Mouse (Mus musculus) kidney, postnatal 0 days (tissue): ENCODE data around the gene Galnt17. TPM values are rescaled to one million over a fixed set of nuclear protein-coding genes. Genes with fewer than 3 reads are reported as not detected.

Experiments
- ATAC-seq: fragments of 200-750 bp; cut with Nextera tagmentation; replicated peaks from 2 replicates; pipeline ENCODE4 v1.8.0; 2017; ENCODE audit warnings: low read depth, moderate number of reproducible peaks, moderate TSS enrichment, moderate library complexity; ENCODE audit not compliant: low FRiP score
- DNase-seq: peaks from one replicate; pipeline ENCODE4 v3.0.0-alpha.2; 2016; ENCODE audit warnings: low spot score
- H3K27ac ChIP-seq: fragments of 300-500 bp; sonication (generic); 2 replicates; pipeline ENCODE4 v1.5.1; 2014; ENCODE audit warnings: mild to moderate bottlenecking
- H3K27me3 ChIP-seq: fragments of 300-500 bp; sonication (generic); 2 replicates; pipeline ENCODE4 v1.6.1; 2014; ENCODE audit warnings: low read length, mixed read lengths; ENCODE audit not compliant: insufficient read depth
- H3K36me3 ChIP-seq: fragments of 300-500 bp; sonication (generic); 2 replicates; pipeline ENCODE4 v1.6.1; 2014; ENCODE audit warnings: low read length, mixed read lengths; ENCODE audit not compliant: insufficient read depth
- H3K4me1 ChIP-seq: fragments of 300-500 bp; sonication (generic); replicated peaks from 2 replicates; pipeline ENCODE4 v1.6.1; 2014; ENCODE audit warnings: antibody characterized with exemption, low read length, mixed read lengths; ENCODE audit not compliant: insufficient read depth
- H3K4me2 ChIP-seq: fragments of 300-500 bp; sonication (generic); 2 replicates; pipeline ENCODE4 v1.6.1; 2014; ENCODE audit warnings: mild to moderate bottlenecking, low read length, moderate library complexity, mixed read lengths
- H3K4me3 ChIP-seq: fragments of 300-500 bp; sonication (generic); replicated peaks from 2 replicates; pipeline ENCODE4 v1.5.1; 2014; ENCODE audit warnings: low read depth, low read length
- H3K9ac ChIP-seq: fragments of 300-500 bp; sonication (generic); 2 replicates; pipeline ENCODE4 v1.6.1; 2014; ENCODE audit warnings: low read depth, low read length
- H3K9me3 ChIP-seq: fragments of 300-500 bp; sonication (generic); replicated peaks from 2 replicates; pipeline ENCODE4 v1.6.1; 2016; ENCODE audit warnings: low read length, inconsistent platforms, mixed read lengths
- CTCF ChIP-seq: IDR thresholded peaks from 2 replicates; pipeline ENCODE4 v1.5.1; 2016; ENCODE audit warnings: antibody characterized with exemption, low read depth, mild to moderate bottlenecking, moderate library complexity
- WGBS: fragments of 180-500 bp; shearing (Covaris S2); extraction: QIAGEN DNeasy Blood & Tissue Kit; methylation state at CpG from one replicate; pipeline ENCODE4 v1.1.7; 2014; 5-methylcytosine and 5-hydroxymethylcytosine counted together
- polyA plus RNA-seq: library from polyadenylated mRNA; unstranded; fragments of >200 nt; fragmentation: Nextera tagmentation; extraction: Ambion mirVana; gene quantifications from 2 replicates; pipeline ENCODE4 v1.2.1, GENCODE M21; 2015

Galnt17 gene
- polyA plus RNA-seq, 1 experiment from 2014 or later, result 1.2 TPM

DNA sequence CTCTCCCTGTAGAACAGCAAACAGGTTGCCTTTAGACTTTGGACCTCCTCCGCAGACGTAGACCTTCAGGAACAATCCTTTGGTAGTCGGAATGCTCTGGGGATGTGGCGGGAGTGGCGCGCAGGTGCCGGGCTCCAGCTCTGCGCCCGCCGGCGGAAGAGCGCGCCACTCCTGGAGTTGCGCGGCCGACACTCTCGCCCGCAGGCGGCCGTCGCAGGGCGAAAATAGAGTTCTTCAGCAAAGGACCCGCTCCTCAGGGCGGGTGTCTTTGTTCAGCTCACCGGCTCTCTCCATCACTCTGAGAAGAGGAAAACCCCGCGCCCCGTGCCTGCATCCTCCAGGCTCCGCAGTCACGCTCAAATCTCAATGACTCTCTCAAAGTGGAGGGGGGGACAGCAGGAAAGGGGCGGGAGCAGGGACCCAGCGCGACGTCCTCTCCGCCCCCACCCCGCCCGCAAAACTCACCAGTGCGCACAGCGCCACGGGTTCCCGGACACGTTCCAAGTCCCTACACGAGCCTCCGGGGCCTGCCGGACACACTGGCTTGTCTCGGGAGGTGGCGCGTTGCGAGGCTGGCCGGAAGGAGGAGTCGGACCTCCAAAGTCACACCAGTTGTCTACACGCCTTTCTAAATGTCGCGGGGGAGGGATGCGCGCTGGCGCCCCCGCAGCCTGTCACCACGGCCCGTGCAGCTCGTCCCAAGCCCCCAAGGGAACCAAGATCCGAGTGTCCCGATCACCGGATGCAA, 1.2 kb downstream of the Galnt17 start:
- TF ChIP-seq CTCF, result no peak
- ATAC-seq (peak; percentile 52; the same call in 1 of the 2 replicates), DNase-seq (peak; percentile 44)
- WGBS, result under 1% methylated on average over 64 of the region's 64 CpGs
- Histone ChIP-seq H3K27me3 (peaks cover 11% of the 10 kb centered on the region; the same call in 1 of the 2 replicates), H3K9ac (peak overlapping the region; percentile 47), H3K36me3 (no peaks in the 10 kb centered on the region), H3K27ac (peak overlapping the region; percentile 64), H3K4me2 (peak overlapping the region; percentile 94), H3K9me3 (no peaks in the 10 kb centered on the region), H3K4me3 (peak overlapping the region; percentile 61), H3K4me1 (peaks cover 12% of the 10 kb centered on the region)

- Histone ChIP-seq H3K27ac (no peak overlapping the region), H3K36me3 (no peaks in the 10 kb centered on the region), H3K4me3 (peak overlapping the region; percentile 61), H3K4me2 (peak overlapping the region; percentile 94), H3K9ac (no peak overlapping the region), H3K27me3 (peaks cover 11% of the 10 kb centered on the region; the same call in 1 of the 2 replicates), H3K4me1 (peaks cover 12% of the 10 kb centered on the region), H3K9me3 (no peaks in the 10 kb centered on the region)
- WGBS, result under 1% methylated on average over 39 of the region's 39 CpGs
- DNase-seq (no peak), ATAC-seq (no peak)
- no peak for TF ChIP-seq CTCF
Measured at GRCm38 (mm10) chr5:131306321-131306907, 1.9 kb downstream of the Galnt17 start.

DNA sequence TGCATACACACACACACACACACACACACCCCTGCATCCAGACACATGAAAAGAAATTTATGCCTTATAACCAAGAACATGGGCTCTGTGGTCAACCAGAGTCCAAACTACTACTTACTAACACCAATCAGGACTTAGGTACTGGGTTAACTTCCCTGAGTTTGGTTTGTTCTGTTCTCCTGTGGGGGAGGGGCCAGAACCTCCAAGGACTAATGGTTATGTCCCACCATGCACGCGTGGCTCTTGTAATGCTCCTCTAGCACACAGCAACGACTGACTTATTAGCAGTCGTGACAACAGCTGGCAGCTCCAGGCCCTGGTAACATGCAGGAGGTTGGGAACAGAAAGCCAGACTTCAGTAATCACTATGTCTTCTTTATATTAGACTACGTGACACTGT, 3.1 kb downstream of the Galnt17 start:
- no peak overlapping the region for H3K9ac ChIP-seq
- no peak for DNase-seq
- no peaks in the 10 kb centered on the region for H3K36me3 ChIP-seq
- no peak overlapping the region for H3K4me3 ChIP-seq
- peaks cover 11% of the 10 kb centered on the region; the same call in 1 of the 2 replicates for H3K27me3 ChIP-seq
- WGBS, result 61% methylated on average over 5 of the region's 5 CpGs
- no peak for TF ChIP-seq CTCF
- H3K4me2 ChIP-seq, result no peak overlapping the region
- no peak for ATAC-seq
- H3K4me1 ChIP-seq, result peaks cover 12% of the 10 kb centered on the region
- no peaks in the 10 kb centered on the region for H3K9me3 ChIP-seq
- no peak overlapping the region for H3K27ac ChIP-seq

DNA sequence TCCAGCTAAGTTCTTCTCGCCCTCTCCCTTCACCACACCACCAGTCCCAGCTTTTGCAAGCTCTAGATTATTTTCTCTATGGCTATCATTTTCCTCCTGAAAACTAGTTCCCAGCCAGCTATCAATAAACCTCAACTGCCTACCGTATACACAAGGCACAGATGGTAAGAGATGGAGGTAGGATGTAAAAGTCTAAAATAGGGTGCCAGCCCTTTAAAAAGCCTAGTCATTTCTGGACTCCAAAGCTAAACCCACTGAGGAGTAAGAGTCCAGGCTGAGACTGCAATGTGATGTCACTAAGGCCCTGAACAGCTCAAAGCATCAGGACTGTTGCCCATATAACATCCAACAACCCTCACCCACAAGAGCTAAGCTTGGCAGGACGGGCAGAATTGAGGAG, 6.8 kb downstream of the Galnt17 start:
- Histone ChIP-seq H3K4me2 (no peak overlapping the region), H3K27me3 (peaks cover 7% of the 10 kb centered on the region; the same call in 1 of the 2 replicates), H3K27ac (no peak overlapping the region), H3K4me1 (peaks cover 9% of the 10 kb centered on the region), H3K9me3 (no peaks in the 10 kb centered on the region), H3K9ac (no peak overlapping the region), H3K4me3 (no peak overlapping the region), H3K36me3 (no peaks in the 10 kb centered on the region)
- ATAC-seq, result no peak
- WGBS, result 94% methylated on average over 3 of the region's 3 CpGs
- TF ChIP-seq CTCF, result no peak
- DNase-seq, result no peak

GRCm38 (mm10) chr5:131293726-131294449, 14.4 kb downstream of the Galnt17 start:
- no peak overlapping the region for H3K4me3 ChIP-seq
- no peak for TF ChIP-seq CTCF
- no peaks in the 10 kb centered on the region for H3K4me1 ChIP-seq
- H3K9ac ChIP-seq, result no peak overlapping the region
- DNase-seq (peak; percentile 28), ATAC-seq (no peak)
- no peaks in the 10 kb centered on the region for H3K36me3 ChIP-seq
- H3K9me3 ChIP-seq, result no peaks in the 10 kb centered on the region
- 55% methylated on average over 16 of the region's 16 CpGs for WGBS
- H3K4me2 ChIP-seq, result no peak overlapping the region
- H3K27me3 ChIP-seq, result no peaks in the 10 kb centered on the region
- no peak overlapping the region for H3K27ac ChIP-seq

- WGBS, result 70% methylated on average over 6 of the region's 6 CpGs
- H3K9me3 ChIP-seq, result no peaks in the 10 kb centered on the region
- ATAC-seq (no peak), DNase-seq (no peak)
- no peaks in the 10 kb centered on the region for H3K36me3 ChIP-seq
- H3K27ac ChIP-seq, result no peak overlapping the region
- no peaks in the 10 kb centered on the region for H3K4me1 ChIP-seq
- H3K4me3 ChIP-seq, result no peak overlapping the region
- no peaks in the 10 kb centered on the region for H3K27me3 ChIP-seq
- H3K9ac ChIP-seq, result no peak overlapping the region
- TF ChIP-seq CTCF, result no peak
- no peak overlapping the region for H3K4me2 ChIP-seq
Measured at GRCm38 (mm10) chr5:131287091-131287490, 21.2 kb downstream of the Galnt17 start.
